Comparison of ENCODE assay signal across 27 mouse cellular contexts in genomic region chr4:13404634-13405033, GRCm38 (mm10).
"Had no signal": no experiment of that assay in that cellular context is flagged by ENCODE, and none has a peak within 500 bp of the region (broad histone marks: within the 10 kb centered on the region; RNA-seq: fewer than 3 reads in every experiment).

No protein-coding gene starts in this region.

- H3K9me3 ChIP-seq: limb, embryonic 12.5 days; limb, embryonic 13.5 days; limb, embryonic 15.5 days; liver, embryonic 12.5 days; liver, embryonic 13.5 days; liver, embryonic 15.5 days; lung, embryonic 15.5 days; megakaryocyte, embryonic 14.5 days; midbrain, embryonic 10.5 days; midbrain, embryonic 12.5 days; midbrain, embryonic 13.5 days; midbrain, embryonic 15.5 days had no signal

- ATAC-seq: liver, embryonic 12.5 days; liver, postnatal 0 days; lung, postnatal 0 days; midbrain, embryonic 13.5 days; midbrain, embryonic 15.5 days; midbrain, embryonic 16.5 days had no signal

- H3K27ac ChIP-seq: limb, embryonic 12.5 days; limb, embryonic 13.5 days; limb, embryonic 15.5 days; liver, embryonic 12.5 days; liver, embryonic 13.5 days; liver, embryonic 14.5 days; liver, embryonic 15.5 days; lung, embryonic 15.5 days; macrophage; midbrain, embryonic 10.5 days; midbrain, embryonic 12.5 days; midbrain, embryonic 13.5 days; midbrain, embryonic 15.5 days had no signal

- H3K4me3 ChIP-seq: limb, embryonic 12.5 days; limb, embryonic 13.5 days; limb, embryonic 15.5 days; liver, embryonic 12.5 days; liver, embryonic 13.5 days; liver, embryonic 15.5 days; lung, embryonic 15.5 days; megakaryocyte, embryonic 14.5 days; midbrain, embryonic 10.5 days; midbrain, embryonic 12.5 days; midbrain, embryonic 13.5 days; midbrain, embryonic 15.5 days; myocyte had no signal

- H3K27me3 ChIP-seq: limb, embryonic 12.5 days; limb, embryonic 13.5 days; limb, embryonic 15.5 days; liver, embryonic 12.5 days; liver, embryonic 13.5 days; liver, embryonic 15.5 days; lung, embryonic 15.5 days; megakaryocyte, embryonic 14.5 days; midbrain, embryonic 12.5 days; midbrain, embryonic 13.5 days; midbrain, embryonic 15.5 days had no signal

- H3K36me3 ChIP-seq: limb, embryonic 12.5 days; limb, embryonic 13.5 days; limb, embryonic 15.5 days; liver, embryonic 12.5 days; liver, embryonic 13.5 days; liver, embryonic 15.5 days; lung, embryonic 15.5 days; midbrain, embryonic 10.5 days; midbrain, embryonic 12.5 days; midbrain, embryonic 13.5 days; midbrain, embryonic 15.5 days had no signal

- H3K4me1 ChIP-seq: liver, embryonic 12.5 days; liver, embryonic 13.5 days; liver, embryonic 15.5 days; lung, embryonic 15.5 days had no signal

- DNase-seq: left cerebral cortex, postnatal 4 days; liver; liver, embryonic 13.5 days; liver, postnatal 0 days; lung, adult 18-20 months; lung, adult 2 months; lung, postnatal 10 days; lung, postnatal 14 days; lung, postnatal 36 days; lung, postnatal 4 days; midbrain, embryonic 14.5 days had no signal
